Mouse (Mus musculus) thymus, postnatal 10 days (tissue): ENCODE results near the gene Ly6c2.
"Not testable (repeated sequence)": the region's sequence is repeated elsewhere in the genome, so short reads cannot be mapped to it uniquely, and the experiment has no call there.

Experiments
- DNase-seq, 2 experiments: peaks; one replicate each; pipeline ENCODE4 v3.0.0; 2021; ENCODE audit warnings: low spot score in 2 of 2

Ly6c2 gene

GRCm38 (mm10) chr15:75111861-75112630 lies at the start of gene Ly6c2:
TSS of gene Ly6c2 (minus strand) at chr15:75111970.
- DNase-seq = not testable (repeated sequence)

GRCm38 (mm10) chr15:75157646-75158045 lies 45.9 kb upstream of the Ly6c2 start:
- no peak for DNase-seq

GRCm38 (mm10) chr15:75154940-75155339 lies 43.2 kb upstream of the Ly6c2 start, which contains the start of gene Ly6g:
TSS of gene Ly6g (plus strand) at chr15:75155240.
- DNase-seq = no peak

GRCm38 (mm10) chr15:75153087-75153486 lies 41.3 kb upstream of the Ly6c2 start:
- DNase-seq = no peak

GRCm38 (mm10) chr15:75143735-75144134 lies 32.0 kb upstream of the Ly6c2 start:
- peak in 1 of 2 experiments; percentile 27 for DNase-seq

GRCm38 (mm10) chr15:75141812-75142360 lies 30.1 kb upstream of the Ly6c2 start:
- DNase-seq = peak; percentile 40 to 62

- DNase-seq = not testable (repeated sequence)
These were observed 26.0 kb upstream of the Ly6c2 start for GRCm38 (mm10) chr15:75137739-75138138.

- not testable (repeated sequence) for DNase-seq
These were observed 23.5 kb upstream of the Ly6c2 start for GRCm38 (mm10) chr15:75135090-75135783.

- DNase-seq = not testable (repeated sequence)
These were observed 20.6 kb upstream of the Ly6c2 start for GRCm38 (mm10) chr15:75132346-75132745.

- peak; percentile 23 to 67 for DNase-seq
These were observed 8.3 kb upstream of the Ly6c2 start for GRCm38 (mm10) chr15:75120066-75120465.

GRCm38 (mm10) chr15:75118742-75119141 lies 7.0 kb upstream of the Ly6c2 start:
- DNase-seq = peak; percentile 48 to 71

GRCm38 (mm10) chr15:75117481-75117880 lies 5.7 kb upstream of the Ly6c2 start:
- not testable (repeated sequence) for DNase-seq

- peak; percentile 69 to 70 for DNase-seq
These were observed 4.8 kb upstream of the Ly6c2 start for GRCm38 (mm10) chr15:75116525-75116924.

GRCm38 (mm10) chr15:75110424-75110823 lies 1.3 kb downstream of the Ly6c2 start:
- DNase-seq = not testable (repeated sequence)

GRCm38 (mm10) chr15:75099261-75099660 lies 12.5 kb downstream of the Ly6c2 start:
- no peak for DNase-seq

- peak in 1 of 2 experiments; percentile 25 for DNase-seq
These were observed 23.7 kb downstream of the Ly6c2 start for GRCm38 (mm10) chr15:75088041-75088440.

- DNase-seq = no peak
These were observed 41.8 kb downstream of the Ly6c2 start for GRCm38 (mm10) chr15:75069965-75070364.

- DNase-seq = peak; percentile 70 to 90
These were observed 49.7 kb downstream of the Ly6c2 start for GRCm38 (mm10) chr15:75062030-75062574.

GRCm38 (mm10) chr15:75060505-75060904 lies 51.3 kb downstream of the Ly6c2 start:
- DNase-seq = peak; percentile 37 to 77
